Mouse (Mus musculus) embryonic fibroblast, embryonic 13.5 days (primary cell): ENCODE results near the gene Castor1.

Experiments used
- CTCF ChIP-seq: IDR thresholded peaks from 2 replicates; pipeline ENCODE4 v1.5.1; 2011; ENCODE audit warnings: mild to moderate bottlenecking, control low read depth, low read length, moderate library complexity, borderline replicate concordance; ENCODE audit not compliant: insufficient read depth
- POLR2A ChIP-seq: IDR thresholded peaks from 2 replicates; pipeline ENCODE4 v1.6.1; 2011; ENCODE audit warnings: low read depth, mild to moderate bottlenecking, control low read depth, low read length, moderate library complexity

DNA sequence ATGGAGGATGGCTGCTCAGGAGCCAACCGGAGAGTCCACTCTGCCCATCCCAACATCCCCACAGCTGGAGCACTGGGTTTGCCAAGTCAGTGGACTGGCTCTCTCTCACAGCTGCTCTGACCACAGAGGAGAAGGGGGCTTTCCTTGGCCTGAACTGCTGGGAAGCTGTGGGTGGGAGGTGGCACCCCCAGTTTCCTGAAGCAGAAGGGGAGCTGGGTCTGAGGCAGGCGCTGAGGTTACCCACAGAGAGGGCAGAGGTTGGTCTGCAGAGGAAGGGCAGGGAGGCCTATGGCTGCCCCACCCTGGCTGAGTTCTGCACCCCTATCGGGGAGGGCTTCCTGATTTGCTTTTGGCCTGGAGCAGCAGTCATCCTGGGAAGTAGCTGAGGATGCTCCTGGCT lies 33.4 kb downstream of the Castor1 start:
- TF ChIP-seq CTCF, result no peak
- TF ChIP-seq POLR2A, result no peak
